Mouse (Mus musculus) subcutaneous adipose tissue, adult 2 months (tissue): Measurements from ENCODE around the gene E330034G19Rik. TPM values are rescaled to one million over a fixed set of nuclear protein-coding genes. Genes with fewer than 3 reads are reported as not detected.

ENCODE experiments used
- polyA plus RNA-seq: library from polyadenylated mRNA; depleted of rRNA; stranded (reverse); fragments of >200 nt; gene quantifications from 2 replicates; pipeline ENCODE4 v1.2.3, GENCODE M21; 2012; ENCODE audit warnings: low replicate concordance; rRNA removed

E330034G19Rik gene
- not detected in 2 replicates for polyA plus RNA-seq

DNA sequence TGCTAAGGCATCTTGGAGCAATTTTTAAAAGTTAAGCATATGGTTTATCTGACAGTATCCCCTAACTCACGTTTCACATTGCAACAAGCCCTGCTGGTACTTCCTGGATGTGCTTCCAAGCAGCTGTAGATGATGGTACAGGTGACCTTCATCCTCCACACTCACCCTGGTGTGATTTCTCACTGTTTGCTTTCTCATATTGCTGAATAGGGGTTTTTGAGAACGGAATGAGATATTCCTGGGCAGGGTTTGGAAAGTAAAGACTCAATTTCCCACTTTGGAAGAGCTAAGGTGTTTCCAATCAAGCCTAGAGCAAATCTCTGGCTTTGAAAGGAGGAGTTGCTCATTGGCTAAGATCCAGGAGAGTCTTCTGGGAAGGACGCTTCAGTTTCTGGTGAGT lies at the start of gene E330034G19Rik:
E330034G19Rik (plus strand) TSS at position 301 of the 400 bp plus-strand sequence.

DNA sequence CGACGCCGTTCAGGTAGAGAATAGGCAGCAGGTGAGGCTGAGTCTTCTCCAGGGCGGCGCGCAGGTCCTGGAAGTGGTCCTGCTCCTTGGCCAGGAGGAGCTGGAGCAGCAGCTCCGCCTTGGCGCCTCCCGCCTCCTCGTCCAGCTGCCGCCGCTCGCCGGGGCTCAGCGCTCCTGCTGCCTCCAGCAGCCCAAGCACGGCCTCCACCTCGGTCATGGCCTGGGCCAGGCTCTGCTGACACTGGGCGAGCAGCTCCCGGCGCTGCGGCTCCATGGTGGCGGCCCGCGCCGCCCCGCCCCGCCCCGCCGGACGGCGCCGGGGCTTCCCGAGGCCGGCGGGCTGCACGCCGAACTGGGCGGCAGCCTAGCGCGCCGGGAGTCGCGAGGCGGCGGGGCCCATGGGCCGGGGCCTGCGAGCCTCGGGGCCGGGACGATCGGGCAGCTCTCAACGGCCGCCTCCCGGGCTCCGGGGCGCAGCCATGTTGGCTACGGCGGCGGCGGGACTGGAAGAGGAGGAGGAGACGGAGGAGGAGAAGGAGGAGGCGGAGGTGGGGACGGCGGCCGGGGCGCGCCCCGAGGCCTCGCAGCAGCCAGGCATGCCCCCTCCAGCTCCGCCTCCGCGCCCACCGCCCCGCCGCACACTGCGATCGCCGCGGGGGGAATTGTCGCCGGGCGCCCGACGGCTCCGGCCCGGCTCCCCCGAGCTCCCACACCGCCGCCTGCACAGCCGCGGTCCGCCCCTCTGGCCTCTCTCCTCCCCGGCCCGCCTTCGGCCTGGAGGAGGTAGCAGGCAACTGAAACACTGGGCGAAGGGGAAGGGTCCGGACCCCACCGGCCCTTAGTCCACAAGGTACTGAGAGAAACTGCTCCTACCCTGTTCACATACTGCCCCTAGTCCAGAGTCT lies 47.6 kb upstream of the E330034G19Rik start, which contains the start of gene Dlg5:
Dlg5 (minus strand) TSS at position 744 of the 905 bp plus-strand sequence.

Other genes with a start within 250 kb of the E330034G19Rik start
- gene Dlg5, start 47.3 kb upstream of the E330034G19Rik start, polyA plus RNA-seq, result 22.6 and 55.9 TPM in 2 replicates
- gene Polr3a, start 193.8 kb downstream of the E330034G19Rik start, polyA plus RNA-seq, result 7.4 and 12.0 TPM in 2 replicates
- 762 and 1,360 TPM in 2 replicates for gene Rps24, start 193.9 kb downstream of the E330034G19Rik start, polyA plus RNA-seq